Mouse (Mus musculus) heart, embryonic 12.5 days (tissue): ENCODE measurements around the gene Etnppl. TPM values are rescaled to one million over a fixed set of nuclear protein-coding genes. Genes with fewer than 3 reads are reported as not detected.

Experiments
- ATAC-seq: fragments of 200-750 bp; cut with Nextera tagmentation; 2 replicates; pipeline ENCODE4 v1.8.0; 2017; ENCODE audit warnings: moderate TSS enrichment, moderate library complexity; ENCODE audit not compliant: insufficient number of reproducible peaks, low FRiP score
- H3K27ac ChIP-seq: fragments of 300-500 bp; sonication (generic); 2 replicates; pipeline ENCODE4 v1.5.1; 2016; ENCODE audit warnings: mild to moderate bottlenecking, moderate library complexity; ENCODE audit not compliant: poor library complexity, severe bottlenecking
- H3K27me3 ChIP-seq: fragments of 300-500 bp; sonication (generic); replicated peaks from 2 replicates; pipeline ENCODE4 v1.6.1; 2016; ENCODE audit warnings: mild to moderate bottlenecking, moderate library complexity
- H3K36me3 ChIP-seq: fragments of 300-500 bp; sonication (generic); 2 replicates; pipeline ENCODE4 v1.6.1; 2016; ENCODE audit warnings: mild to moderate bottlenecking, moderate library complexity
- H3K4me1 ChIP-seq: fragments of 300-500 bp; sonication (generic); replicated peaks from 2 replicates; pipeline ENCODE4 v1.6.1; 2016; ENCODE audit warnings: mild to moderate bottlenecking
- H3K4me2 ChIP-seq: fragments of 300-500 bp; sonication (generic); 2 replicates; pipeline ENCODE4 v1.6.1; 2016; ENCODE audit warnings: mild to moderate bottlenecking, moderate library complexity
- H3K4me3 ChIP-seq: fragments of 300-500 bp; sonication (generic); 2 replicates; pipeline ENCODE4 v1.5.1; 2016; ENCODE audit warnings: mild to moderate bottlenecking
- H3K9ac ChIP-seq: fragments of 300-500 bp; sonication (generic); 2 replicates; pipeline ENCODE4 v1.6.1; 2016; ENCODE audit warnings: mild to moderate bottlenecking, moderate library complexity
- H3K9me3 ChIP-seq: fragments of 300-500 bp; sonication (generic); replicated peaks from 2 replicates; pipeline ENCODE4 v1.6.1; 2016; ENCODE audit warnings: mild to moderate bottlenecking, moderate library complexity
- WGBS: fragments of 180-500 bp; shearing (Covaris S2); methylation state at CpG from one replicate; pipeline ENCODE4 v1.1.7; 2016; 5-methylcytosine and 5-hydroxymethylcytosine counted together
- polyA plus RNA-seq: library from polyadenylated mRNA; unstranded; fragments of >200 nt; fragmentation: Nextera tagmentation; extraction: Ambion mirVana; gene quantifications from 2 replicates; pipeline ENCODE4 v1.2.1, GENCODE M21; 2016

Etnppl gene
- polyA plus RNA-seq, 1 experiment from 2014 or later = not detected

- ATAC-seq = no peak
- no peaks in the 10 kb centered on the region for H3K4me1 ChIP-seq
- H3K4me2 ChIP-seq = no peak overlapping the region
- H3K9ac ChIP-seq = no peak overlapping the region
- H3K27me3 ChIP-seq = no peaks in the 10 kb centered on the region
- no peak overlapping the region for H3K4me3 ChIP-seq
- no peak overlapping the region for H3K27ac ChIP-seq
- no peaks in the 10 kb centered on the region for H3K36me3 ChIP-seq
- no peaks in the 10 kb centered on the region for H3K9me3 ChIP-seq
- 64% methylated on average over 2 of the region's 2 CpGs for WGBS
Observed at GRCm38 (mm10) chr3:130607924-130608323, 9.3 kb upstream of the Etnppl start.

DNA sequence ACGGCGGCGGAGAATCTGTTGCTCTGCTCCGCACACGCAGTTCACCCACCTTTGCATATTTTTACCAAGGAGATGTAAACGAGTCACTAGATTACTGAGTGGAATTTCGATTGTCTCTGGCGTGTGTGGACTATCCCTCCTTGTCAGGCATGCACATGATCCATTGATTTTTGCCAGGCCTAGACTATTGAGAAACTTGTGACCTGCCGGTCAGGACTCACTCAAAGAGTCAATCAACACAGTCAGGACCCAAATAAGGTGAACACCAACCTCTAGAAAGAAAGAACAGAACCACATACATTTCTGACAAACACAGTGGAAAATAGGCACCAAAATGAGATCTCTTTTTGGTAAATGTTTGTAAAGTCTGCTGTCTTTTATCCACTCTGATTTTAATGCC, 2.8 kb upstream of the Etnppl start:
- H3K9ac ChIP-seq = no peak overlapping the region
- no peaks in the 10 kb centered on the region for H3K36me3 ChIP-seq
- H3K4me3 ChIP-seq = no peak overlapping the region
- peaks cover 13% of the 10 kb centered on the region for H3K27me3 ChIP-seq
- H3K9me3 ChIP-seq = no peaks in the 10 kb centered on the region
- WGBS = 77% methylated on average over 9 of the region's 9 CpGs
- H3K4me2 ChIP-seq = no peak overlapping the region
- 0 out of 2 replicates have a peak, but pooled peaks cover 3% of the 10 kb centered on the region for H3K4me1 ChIP-seq
- no peak for ATAC-seq
- no peak overlapping the region for H3K27ac ChIP-seq

GRCm38 (mm10) chr3:130615625-130616024, 1.6 kb upstream of the Etnppl start:
- Histone ChIP-seq H3K4me1 (0 out of 2 replicates have a peak, but pooled peaks cover 3% of the 10 kb centered on the region), H3K4me3 (no peak overlapping the region), H3K36me3 (no peaks in the 10 kb centered on the region), H3K9me3 (no peaks in the 10 kb centered on the region), H3K27ac (no peak overlapping the region), H3K27me3 (peaks cover 13% of the 10 kb centered on the region), H3K9ac (no peak overlapping the region), H3K4me2 (no peak overlapping the region)
- 54% methylated on average over 8 of the region's 8 CpGs for WGBS
- no peak for ATAC-seq

GRCm38 (mm10) chr3:130620517-130621146, 3.4 kb downstream of the Etnppl start:
- H3K4me1 ChIP-seq = 0 out of 2 replicates have a peak, but pooled peaks cover 3% of the 10 kb centered on the region
- H3K9ac ChIP-seq = no peak overlapping the region
- WGBS = 68% methylated on average over 12 of the region's 12 CpGs
- ATAC-seq = no peak
- no peak overlapping the region for H3K4me3 ChIP-seq
- no peak overlapping the region for H3K27ac ChIP-seq
- no peaks in the 10 kb centered on the region for H3K36me3 ChIP-seq
- H3K9me3 ChIP-seq = no peaks in the 10 kb centered on the region
- no peak overlapping the region for H3K4me2 ChIP-seq
- peaks cover 12% of the 10 kb centered on the region for H3K27me3 ChIP-seq

DNA sequence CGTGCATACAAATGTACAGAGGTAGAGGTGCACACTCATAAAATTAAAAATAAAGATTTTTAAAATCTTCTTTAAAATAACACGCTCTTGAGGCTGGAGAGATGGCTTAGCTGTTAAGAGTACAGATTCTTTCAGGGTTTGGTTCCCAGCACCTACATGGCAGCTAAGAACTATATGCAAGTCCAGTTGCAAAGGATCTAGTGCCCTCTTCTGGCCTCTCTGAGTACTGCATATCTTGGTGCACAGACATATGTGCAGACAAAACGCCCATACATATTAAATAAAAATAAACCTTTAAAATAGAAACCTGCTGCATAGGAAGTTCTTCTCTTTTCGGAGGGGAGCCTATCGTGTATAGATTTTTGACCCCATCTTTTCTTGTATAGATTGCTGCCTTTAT, 11.1 kb downstream of the Etnppl start:
- Histone ChIP-seq H3K9ac (no peak overlapping the region), H3K27ac (no peak overlapping the region), H3K27me3 (no peaks in the 10 kb centered on the region), H3K4me2 (no peak overlapping the region), H3K4me3 (no peak overlapping the region), H3K4me1 (no peaks in the 10 kb centered on the region), H3K9me3 (no peaks in the 10 kb centered on the region; the same call in 1 of the 2 replicates), H3K36me3 (no peaks in the 10 kb centered on the region)
- ATAC-seq = no peak
- WGBS = 86% methylated on average over 5 of the region's 5 CpGs

- no peak for ATAC-seq
- 62% methylated on average over 5 of the region's 5 CpGs for WGBS
Observed at GRCm38 (mm10) chr3:130633859-130634258, 16.6 kb downstream of the Etnppl start.

GRCm38 (mm10) chr3:130646110-130646810, 29.0 kb downstream of the Etnppl start:
- Histone ChIP-seq H3K9ac (no peak overlapping the region), H3K27ac (no peak overlapping the region), H3K4me2 (no peak overlapping the region), H3K9me3 (no peaks in the 10 kb centered on the region), H3K36me3 (no peaks in the 10 kb centered on the region), H3K4me1 (no peaks in the 10 kb centered on the region), H3K4me3 (no peak overlapping the region), H3K27me3 (no peaks in the 10 kb centered on the region)
- no peak for ATAC-seq
- WGBS = 70% methylated on average over 11 of the region's 11 CpGs

More at GRCm38 (mm10) chr3:130633859-130634258, 16.6 kb downstream of the Etnppl start:
- no peaks in the 10 kb centered on the region for H3K36me3 ChIP-seq
- no peaks in the 10 kb centered on the region for H3K27me3 ChIP-seq
- H3K4me3 ChIP-seq = no peak overlapping the region
- no peak overlapping the region for H3K27ac ChIP-seq
- no peak overlapping the region for H3K9ac ChIP-seq
- H3K4me1 ChIP-seq = no peaks in the 10 kb centered on the region
- no peaks in the 10 kb centered on the region for H3K9me3 ChIP-seq
- no peak overlapping the region for H3K4me2 ChIP-seq

GRCm38 (mm10) chr3:130649569-130649968, 32.3 kb downstream of the Etnppl start:
- H3K4me1 ChIP-seq = no peaks in the 10 kb centered on the region
- no peak overlapping the region for H3K9ac ChIP-seq
- H3K4me2 ChIP-seq = no peak overlapping the region
- no peak for ATAC-seq
- H3K27me3 ChIP-seq = no peaks in the 10 kb centered on the region
- no peak overlapping the region for H3K4me3 ChIP-seq
- no peaks in the 10 kb centered on the region for H3K36me3 ChIP-seq
- WGBS = 33% methylated on average over 6 of the region's 6 CpGs
- no peak overlapping the region for H3K27ac ChIP-seq
- no peaks in the 10 kb centered on the region for H3K9me3 ChIP-seq

GRCm38 (mm10) chr3:130660619-130661018, 43.4 kb downstream of the Etnppl start:
- no peaks in the 10 kb centered on the region for H3K27me3 ChIP-seq
- no peak overlapping the region for H3K9ac ChIP-seq
- no peak overlapping the region for H3K4me3 ChIP-seq
- ATAC-seq = no peak
- no peaks in the 10 kb centered on the region for H3K36me3 ChIP-seq
- H3K4me1 ChIP-seq = peaks cover 5% of the 10 kb centered on the region; the same call in 1 of the 2 replicates
- H3K4me2 ChIP-seq = no peak overlapping the region
- 31% methylated on average over 6 of the region's 6 CpGs for WGBS
- H3K27ac ChIP-seq = no peak overlapping the region
- no peaks in the 10 kb centered on the region for H3K9me3 ChIP-seq

DNA sequence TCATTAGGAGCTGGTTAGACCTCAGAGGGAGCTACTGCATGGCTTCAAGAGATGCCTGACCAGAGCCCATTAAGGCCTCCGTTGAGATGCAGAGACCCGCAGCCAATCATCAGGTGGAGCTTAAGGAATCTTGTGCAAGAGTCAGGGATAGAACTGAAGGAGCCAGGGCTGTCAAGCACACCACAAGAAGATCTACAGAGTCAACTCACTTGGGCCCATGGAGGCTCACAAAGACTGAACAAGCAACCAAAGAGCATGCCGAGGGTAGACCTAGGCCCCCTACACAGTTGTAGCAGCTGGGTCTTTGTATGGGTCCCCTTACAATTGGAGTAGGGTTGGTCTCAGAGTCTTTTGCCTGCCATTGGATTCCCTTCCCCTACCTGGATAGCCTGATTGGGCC, 45.2 kb downstream of the Etnppl start:
- no peaks in the 10 kb centered on the region for H3K9me3 ChIP-seq
- no peak overlapping the region for H3K9ac ChIP-seq
- no peak overlapping the region for H3K4me2 ChIP-seq
- no peak for ATAC-seq
- 84% methylated on average over 3 of the region's 3 CpGs for WGBS
- no peak overlapping the region for H3K27ac ChIP-seq
- no peak overlapping the region for H3K4me3 ChIP-seq
- no peaks in the 10 kb centered on the region for H3K27me3 ChIP-seq
- H3K36me3 ChIP-seq = no peaks in the 10 kb centered on the region
- peaks cover 5% of the 10 kb centered on the region; the same call in 1 of the 2 replicates for H3K4me1 ChIP-seq

DNA sequence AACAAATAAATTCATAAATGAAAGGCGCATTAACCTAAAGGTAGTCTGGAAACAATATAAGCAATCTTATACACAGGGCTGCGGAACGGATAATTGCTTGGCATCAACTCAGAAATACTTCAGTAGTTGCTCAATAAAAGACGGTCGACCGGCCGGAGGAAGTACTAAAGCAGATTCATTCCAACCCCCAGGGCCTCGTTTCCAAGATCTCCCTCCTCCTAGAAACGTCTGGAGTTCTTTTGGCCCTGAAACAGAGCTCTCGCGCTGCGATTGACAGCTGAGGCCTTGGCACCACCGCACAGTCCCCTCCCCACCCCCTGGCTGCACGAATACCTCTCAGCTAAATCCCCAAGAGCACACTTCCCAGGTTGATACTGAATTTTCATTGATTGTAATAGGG, 54.0 kb downstream of the Etnppl start:
- H3K27me3 ChIP-seq = no peaks in the 10 kb centered on the region
- no peaks in the 10 kb centered on the region; the same call in 1 of the 2 replicates for H3K4me1 ChIP-seq
- no peak for ATAC-seq
- H3K4me3 ChIP-seq = no peak overlapping the region
- no peaks in the 10 kb centered on the region for H3K9me3 ChIP-seq
- H3K9ac ChIP-seq = no peak overlapping the region
- H3K36me3 ChIP-seq = no peaks in the 10 kb centered on the region
- 63% methylated on average over 14 of the region's 14 CpGs for WGBS
- no peak overlapping the region for H3K4me2 ChIP-seq
- no peak overlapping the region for H3K27ac ChIP-seq
